Mouse (Mus musculus): ENCODE results near the gene Tesc. TPM values are rescaled to one million over a fixed set of nuclear protein-coding genes. Genes with fewer than 3 reads are reported as not detected.

The Tesc gene
- total RNA-seq, 4 experiments from 2014 or later, result 63.1 to 86.1 (median 73.9) TPM

- no peak for DNase-seq (ENCODE audit: low spot score in 2 of 2)
Observed at GRCm38 (mm10) chr5:118099870-118100478, 72.4 kb downstream of the Tesc start.

GRCm38 (mm10) chr5:118105536-118105935 is 78.0 kb downstream of the Tesc start:
- DNase-seq (ENCODE audit: low spot score in 2 of 2), result no peak

- no peak for DNase-seq (ENCODE audit: low spot score in 2 of 2)
Observed at GRCm38 (mm10) chr5:118106667-118107066, 79.1 kb downstream of the Tesc start.

- DNase-seq (ENCODE audit: low spot score in 2 of 2), result peak; percentile 71 to 80
Observed at GRCm38 (mm10) chr5:118108124-118108793, 80.7 kb downstream of the Tesc start.

GRCm38 (mm10) chr5:118108794-118109440 is 81.4 kb downstream of the Tesc start:
- DNase-seq (ENCODE audit: low spot score in 2 of 2), result no peak

Other genes with a start within 250 kb of the Tesc start
- gene Nos1, start 246.7 kb upstream of the Tesc start, total RNA-seq (2022), result 10 to 100 TPM; 56.9 to 82.5 (median 70.4) TPM
- 100 to 1,000 TPM; 125 to 146 (median 137) TPM for gene Fbxo21, start 51.0 kb upstream of the Tesc start, total RNA-seq (2022)
- 10 to 100 TPM; 34.1 to 35.7 (median 35.1) TPM for gene Fbxw8, start 127.7 kb downstream of the Tesc start, total RNA-seq (2022)
- gene Hrk, start 136.9 kb downstream of the Tesc start, total RNA-seq (2022), result 10 to 100 TPM; 24.6 to 32.6 (median 28.6) TPM
- gene Rnft2, start 217.4 kb downstream of the Tesc start, total RNA-seq (2022), result 10 to 100 TPM; 63.3 to 67.8 (median 65.8) TPM
- 10 to 100 TPM; 12.3 to 17.7 (median 15.0) TPM for gene 2410131K14Rik, start 217.5 kb downstream of the Tesc start, total RNA-seq (2022)

Measured in layer of hippocampus, adult 8-10 months (tissue).